Mouse (Mus musculus) neutrophil, adult 65 days (primary cell): ENCODE results near the gene Pkn3. TPM values are rescaled to one million over a fixed set of nuclear protein-coding genes. Genes with fewer than 3 reads are reported as not detected.

Experiments
- total RNA-seq: library from RNA; stranded (reverse); gene quantifications from 2 replicates; pipeline ENCODE4 v1.2.4, GENCODE M21; 2023

Gene Pkn3
- total RNA-seq = 3.2 and 5.1 TPM in 2 replicates

DNA sequence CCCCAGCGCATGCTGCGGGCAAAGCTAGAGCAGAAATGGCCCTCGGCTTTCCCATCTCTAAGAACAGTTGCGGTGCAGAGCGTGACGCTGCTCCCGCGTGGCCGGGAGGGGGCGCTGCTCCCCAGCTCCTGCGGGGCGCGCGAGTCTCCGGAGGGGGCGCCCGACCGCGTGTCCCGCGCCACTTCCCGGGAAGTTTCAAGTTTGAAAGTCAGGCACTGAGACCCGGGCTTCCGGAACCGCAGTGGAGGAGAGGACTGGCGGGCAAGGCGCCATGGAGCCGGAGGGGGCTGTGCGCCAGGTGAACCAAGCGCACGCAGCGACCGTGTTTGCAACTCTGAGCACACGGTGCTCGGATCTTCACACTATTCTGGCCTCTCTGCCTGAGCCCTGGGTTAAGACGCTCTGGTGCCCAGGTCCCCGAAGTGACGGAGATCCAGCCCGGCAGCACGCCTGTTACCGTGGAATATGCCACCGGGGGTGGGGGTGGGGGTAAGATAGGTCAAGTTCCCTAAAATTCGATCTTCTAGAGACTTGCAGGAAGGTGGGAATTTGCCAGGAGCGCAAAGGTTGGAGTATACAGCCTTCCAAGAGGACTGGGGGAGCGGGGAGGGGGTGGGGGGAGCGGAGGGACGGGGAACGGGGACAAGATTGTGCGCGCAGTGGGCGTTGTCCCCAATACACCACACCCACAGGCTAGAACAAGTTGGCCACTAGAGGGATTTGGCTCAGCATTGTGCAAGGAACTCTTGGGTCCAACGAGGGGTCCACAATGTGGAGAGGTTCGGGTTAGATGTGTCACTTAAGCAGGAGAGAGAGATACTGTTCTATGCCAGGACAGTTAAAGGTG lies at the start of gene Pkn3:
Gene Pkn3, plus strand, starts transcription at position 183 of the 847 bp plus-strand sequence.

DNA sequence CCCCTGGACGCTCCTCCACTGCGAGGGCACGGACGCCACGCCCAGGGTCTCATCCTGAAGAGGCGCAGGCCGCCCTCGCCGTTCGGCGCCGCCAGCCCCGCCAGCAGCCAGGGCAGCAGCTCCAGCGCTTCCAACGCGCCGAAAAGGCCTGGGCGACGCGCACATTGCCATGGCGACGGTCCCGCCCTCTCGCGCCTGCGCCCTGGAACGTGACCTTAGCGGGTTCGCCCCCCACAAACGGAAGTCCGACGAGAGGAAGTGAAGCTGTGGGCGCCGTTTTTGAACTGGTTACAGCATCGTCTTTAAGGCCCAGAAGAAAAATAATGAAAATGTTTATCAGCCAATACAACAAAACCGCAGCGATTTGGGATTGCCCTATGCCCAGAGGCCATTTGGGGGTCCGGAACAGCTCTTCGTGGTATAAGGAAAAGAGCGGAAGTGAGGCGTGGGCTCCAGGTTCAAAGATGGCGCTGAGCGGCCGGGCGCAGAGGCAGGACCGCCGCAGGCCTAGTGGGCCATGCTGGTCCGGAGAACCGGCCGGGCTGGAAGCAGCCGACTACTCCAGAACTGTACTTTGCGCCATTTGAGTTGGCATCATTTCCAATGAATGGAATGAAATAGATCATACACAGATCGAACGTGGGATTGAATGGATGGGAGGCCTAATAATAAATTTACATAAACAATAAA lies 28.6 kb upstream of the Pkn3 start, which contains the start of gene Wdr34:
Gene Wdr34, minus strand, starts transcription at position 183 of the 690 bp plus-strand sequence.

DNA sequence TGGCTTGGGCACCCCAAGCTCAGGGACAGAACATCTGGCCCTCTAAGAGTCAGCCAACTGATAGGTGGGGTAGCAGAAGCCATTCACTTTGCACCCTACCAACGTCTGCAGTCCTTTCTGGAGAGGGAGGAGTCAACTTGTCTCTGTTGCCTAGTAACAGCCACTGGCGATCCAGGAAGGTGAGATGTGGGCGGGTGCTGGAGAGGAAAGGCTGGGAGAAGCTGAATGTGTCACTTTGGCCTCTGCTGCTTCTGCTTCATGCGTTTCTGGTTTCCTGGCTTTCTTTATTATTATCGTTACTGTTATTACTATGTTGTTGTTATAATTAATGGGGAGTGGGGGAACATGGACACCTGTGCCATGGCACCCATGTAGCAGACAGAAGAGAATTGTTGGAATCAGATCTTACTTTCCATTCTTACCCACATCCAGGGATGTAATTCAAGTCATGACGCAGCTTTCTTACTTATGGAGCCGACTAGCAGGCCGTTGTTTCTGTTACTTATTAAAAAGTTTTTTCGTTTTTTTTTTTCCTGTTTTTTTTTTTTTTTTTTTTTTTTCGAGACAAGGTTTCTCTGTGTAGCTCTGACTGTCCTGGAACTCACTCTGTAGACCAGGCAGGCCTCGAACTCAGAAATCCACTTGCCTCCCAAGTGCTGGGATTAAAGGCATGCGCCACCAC lies 20.1 kb upstream of the Pkn3 start, which contains the start of gene Set:
Gene Set, plus strand, starts transcription at position 156 of the 682 bp plus-strand sequence.

DNA sequence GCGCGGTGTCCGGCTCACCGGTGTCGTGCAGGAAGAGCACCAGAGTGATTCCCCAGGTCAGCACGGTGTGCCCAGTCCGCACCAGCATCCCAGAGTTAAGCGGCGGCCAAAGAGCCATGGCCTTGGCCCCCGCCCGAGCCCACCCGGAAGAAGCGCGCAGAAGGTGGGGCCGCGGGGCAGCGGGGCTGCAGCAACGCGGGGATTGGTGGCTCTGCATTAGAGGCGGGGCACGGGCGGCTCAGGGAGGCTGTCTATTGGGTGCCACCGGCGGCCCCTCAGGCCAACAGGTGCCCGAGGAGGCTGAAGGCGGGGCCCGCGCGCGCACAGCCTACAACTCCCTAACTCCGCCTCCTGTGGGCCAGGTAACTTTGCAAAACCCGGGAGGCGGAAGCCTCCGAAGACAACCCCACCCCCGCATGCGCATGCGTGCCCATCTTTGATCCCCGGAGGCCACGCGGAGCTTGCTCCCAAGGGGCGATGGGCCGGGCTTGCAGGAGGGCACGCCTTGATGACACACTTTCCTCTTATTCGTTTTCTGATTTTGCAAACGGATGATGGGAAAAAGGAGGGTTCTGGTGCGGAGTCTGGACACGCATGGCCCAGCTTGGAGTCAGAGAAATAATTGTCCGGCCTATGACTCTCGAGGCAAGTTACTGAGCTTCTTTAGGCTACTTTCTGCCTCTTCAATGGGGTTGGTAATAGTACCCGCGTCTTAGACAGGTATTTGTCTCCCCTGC lies 16.2 kb downstream of the Pkn3 start, which contains the start of gene Zdhhc12:
Gene Zdhhc12, minus strand, starts transcription at position 178 of the 737 bp plus-strand sequence.

DNA sequence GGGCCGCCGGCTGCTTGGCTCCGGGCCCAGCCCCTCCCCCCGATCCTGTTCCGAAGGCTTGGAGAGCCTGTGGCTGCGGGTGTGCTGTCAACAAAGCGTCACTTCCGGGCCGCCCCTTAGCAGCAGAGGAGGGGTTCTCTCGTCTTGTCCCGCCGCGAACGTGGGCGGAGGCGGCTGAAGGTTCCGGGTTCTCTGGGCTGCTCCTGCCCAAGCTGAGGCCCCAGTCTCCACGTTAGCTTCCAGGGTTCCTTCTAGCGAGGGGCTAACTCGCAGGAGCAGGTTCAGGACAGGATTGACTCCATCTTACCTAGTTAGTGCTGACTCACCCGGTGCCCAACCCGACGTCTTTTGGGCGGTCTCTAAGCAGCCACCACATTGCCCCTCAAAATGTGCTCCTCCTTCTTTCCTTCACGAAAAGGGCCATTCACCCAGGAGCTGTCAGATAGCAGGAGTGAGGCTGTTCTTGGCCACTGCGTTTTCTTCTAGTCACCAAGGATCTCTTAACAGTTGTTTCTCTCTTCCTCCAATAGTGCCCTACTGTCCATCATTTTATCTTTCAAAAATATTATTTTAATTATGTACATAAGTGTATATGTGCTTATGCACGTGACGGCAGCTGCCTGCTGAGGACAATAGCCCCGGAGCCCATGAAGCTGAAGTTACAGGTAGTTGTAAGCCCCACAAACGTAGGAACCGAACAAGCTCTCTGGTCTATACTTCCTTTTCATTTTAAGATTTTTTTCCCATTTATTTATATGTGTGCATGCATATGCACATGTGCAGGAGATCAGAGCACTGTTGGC lies 47.2 kb downstream of the Pkn3 start, which contains the start of gene Zer1:
Gene Zer1, minus strand, starts transcription at position 114 of the 803 bp plus-strand sequence.

DNA sequence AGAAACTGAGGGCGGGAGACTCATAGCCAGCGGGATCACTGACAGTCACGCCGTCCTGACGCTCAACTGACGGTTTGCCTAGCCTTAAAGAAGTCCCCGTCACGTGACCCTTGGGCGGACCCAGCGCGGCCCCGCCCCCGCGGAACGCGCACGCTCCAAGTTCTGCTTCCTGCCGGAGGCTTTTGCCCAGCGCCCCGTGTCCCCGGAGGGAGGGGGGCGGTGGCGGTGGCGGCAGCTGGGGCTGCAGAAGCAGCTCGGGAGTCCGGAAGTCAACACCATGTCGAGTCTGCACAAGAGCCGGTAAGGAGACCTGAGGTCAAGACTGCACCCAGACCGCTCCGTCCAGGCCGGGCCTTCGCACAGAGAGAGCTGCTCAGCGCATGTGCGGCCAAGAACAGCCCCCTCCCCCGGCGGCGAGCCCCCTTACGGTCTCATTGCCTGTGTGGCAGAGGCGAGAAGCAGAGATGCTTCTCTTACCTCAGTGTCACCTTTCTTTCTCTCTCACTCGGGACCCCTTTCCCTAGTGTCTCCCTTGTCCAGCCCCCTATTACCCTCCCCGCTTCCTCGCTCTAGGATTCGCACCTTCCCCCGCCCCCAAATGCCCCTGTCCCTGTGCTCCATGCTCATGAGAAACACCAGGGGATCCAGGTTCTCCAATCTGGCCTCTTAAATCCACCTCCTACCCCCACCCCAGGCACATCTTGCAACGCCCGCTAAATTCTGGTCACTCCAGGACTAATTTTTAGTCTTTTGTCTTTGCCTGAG lies 56.3 kb downstream of the Pkn3 start, which contains the start of gene Tbc1d13:
Gene Tbc1d13, plus strand, starts transcription at position 134 of the 765 bp plus-strand sequence.

Other genes starting within 250 kb of the Pkn3 start
- 3.8 and 4.0 TPM in 2 replicates for gene Cercam, start 208.5 kb upstream of the Pkn3 start, total RNA-seq
- 88.1 and 137 TPM in 2 replicates for gene Odf2, start 188.5 kb upstream of the Pkn3 start, total RNA-seq
- gene Gle1, start 142.3 kb upstream of the Pkn3 start, total RNA-seq = 43.2 and 46.6 TPM in 2 replicates
- gene Sptan1, start 112.1 kb upstream of the Pkn3 start, total RNA-seq = 193 and 270 TPM in 2 replicates
- gene Wdr34, start 28.8 kb upstream of the Pkn3 start, total RNA-seq = 1.5 and 1.6 TPM in 2 replicates
- 91.9 and 105 TPM in 2 replicates for gene Set, start 20.3 kb upstream of the Pkn3 start, total RNA-seq
- 4.1 and 8.7 TPM in 2 replicates for gene Zdhhc12, start 16.0 kb downstream of the Pkn3 start, total RNA-seq
- gene Zer1, start 46.9 kb downstream of the Pkn3 start, total RNA-seq = 38.4 and 49.2 TPM in 2 replicates
- gene Tbc1d13, start 56.1 kb downstream of the Pkn3 start, total RNA-seq = 41.9 and 47.4 TPM in 2 replicates
- 2.8 and 3.4 TPM in 2 replicates for gene Endog, start 93.8 kb downstream of the Pkn3 start, total RNA-seq
- 6.7 and 7.5 TPM in 2 replicates for gene Spout1, start 100.8 kb downstream of the Pkn3 start, total RNA-seq
- 1.7 and 2.7 TPM in 2 replicates for gene Kyat1, start 128.2 kb downstream of the Pkn3 start, total RNA-seq
- 20.1 and 24.6 TPM in 2 replicates for gene Lrrc8a, start 160.0 kb downstream of the Pkn3 start, total RNA-seq
- gene Gm28035, start 162.9 kb downstream of the Pkn3 start, total RNA-seq = 0.19 TPM in 1 of 2 replicates, not detected in the other
- gene Phyhd1, start 188.5 kb downstream of the Pkn3 start, total RNA-seq = 1.8 and 2.8 TPM in 2 replicates
- not detected in 2 replicates for gene Gm28038, start 203.4 kb downstream of the Pkn3 start, total RNA-seq
- gene Dolk, start 208.7 kb downstream of the Pkn3 start, total RNA-seq = 6.6 and 8.6 TPM in 2 replicates
- gene Nup188, start 208.7 kb downstream of the Pkn3 start, total RNA-seq = 17.5 and 23.0 TPM in 2 replicates